Mouse (Mus musculus) cerebellum, adult 2 months (tissue): ENCODE data around the gene Tnfrsf13b.

Experiments
- CTCF ChIP-seq: fragments of 200-500 bp; IDR thresholded peaks from 2 replicates; pipeline ENCODE4 v1.5.1; 2011; ENCODE audit warnings: low read depth, mild to moderate bottlenecking, control low read depth, low read length, moderate library complexity, borderline replicate concordance; ENCODE audit not compliant: insufficient read depth
- POLR2A ChIP-seq: fragments of 200-500 bp; IDR thresholded peaks from 2 replicates; pipeline ENCODE4 v1.6.1; 2011; ENCODE audit warnings: low read length, control low read depth, borderline replicate concordance; ENCODE audit not compliant: insufficient read depth

DNA sequence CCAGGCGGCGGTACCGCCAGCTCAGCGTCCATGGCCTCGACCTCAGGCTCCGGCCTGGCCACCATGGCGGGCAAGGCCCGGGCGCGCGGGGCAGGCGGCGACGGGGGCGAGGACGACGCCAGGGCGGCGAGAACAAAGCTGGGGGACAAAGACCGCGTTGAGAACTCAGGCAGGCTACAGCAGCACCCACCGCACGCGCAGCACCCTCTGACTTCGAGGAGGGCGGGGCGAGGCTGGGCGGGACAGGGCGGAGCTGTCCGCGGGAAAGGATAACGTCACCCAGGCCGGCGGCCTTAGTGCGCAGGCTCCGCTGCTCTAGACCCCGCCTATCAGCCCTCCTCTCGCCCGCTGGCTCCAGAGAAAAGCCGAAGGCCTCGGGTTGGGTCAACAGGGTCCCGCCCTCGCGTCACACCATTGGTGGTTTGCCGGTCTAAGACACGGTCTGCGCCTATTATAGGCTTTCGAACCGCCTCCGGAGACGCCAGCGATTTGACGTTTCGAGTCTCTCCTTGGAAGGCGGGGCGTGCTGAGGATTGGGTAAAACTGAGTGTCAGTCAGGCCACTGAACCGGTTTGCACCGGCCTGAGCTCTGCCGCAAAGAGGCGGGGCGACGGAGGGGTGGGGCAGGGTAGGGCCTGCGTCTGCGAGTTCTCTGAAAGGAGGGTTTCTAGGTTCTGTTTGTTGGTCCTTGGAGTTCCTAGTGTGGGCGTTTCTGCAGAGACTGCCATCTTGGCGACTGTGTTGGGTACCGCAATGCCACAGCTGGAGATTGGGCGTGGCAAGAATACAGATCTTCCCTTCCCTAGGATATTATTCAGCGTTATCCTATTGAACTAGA is 48.5 kb downstream of the Tnfrsf13b start, which contains the start of gene Usp22:
- no peak for TF ChIP-seq CTCF
- peak; percentile 96 for TF ChIP-seq POLR2A
